Mouse (Mus musculus): ENCODE results near the gene Arfgef3. TPM values are rescaled to one million over a fixed set of nuclear protein-coding genes. Genes with fewer than 3 reads are reported as not detected.
A peak's percentile ranks its signal among the peaks of the same experiment; 100 is the strongest.

Gene Arfgef3
- polyA plus RNA-seq, 1 experiment: 6.3 TPM

DNA sequence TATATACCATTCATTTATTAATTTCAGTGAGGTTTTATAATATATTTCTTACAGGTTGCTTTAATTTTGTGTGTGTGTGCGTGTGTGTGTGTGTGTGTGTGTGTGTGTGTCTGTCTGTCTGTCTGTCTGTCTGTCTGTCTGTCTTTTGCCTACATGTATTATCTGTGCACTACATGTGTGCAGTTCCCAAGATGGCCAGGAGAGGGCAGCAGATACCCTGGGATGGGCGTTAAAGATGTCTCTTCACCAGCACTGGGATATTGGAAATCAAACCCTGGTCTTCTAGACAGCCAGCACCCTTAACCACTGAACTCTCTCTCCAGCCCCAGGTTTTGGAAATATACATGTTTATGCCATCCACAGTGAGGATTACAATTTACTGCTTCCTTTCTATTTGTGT, 16.5 kb upstream of the Arfgef3 start:
- TF ChIP-seq CTCF (IDR thresholded peaks at IDR 0.05; ENCODE audit: control insufficient read depth, insufficient read depth, insufficient replicate concordance, low read depth, low read length) (peak; percentile 63; the same call in 1 of the 2 replicates), POLR2A (IDR thresholded peaks at IDR 0.05; ENCODE audit: control insufficient read depth, low read depth, low read length) (no peak)

DNA sequence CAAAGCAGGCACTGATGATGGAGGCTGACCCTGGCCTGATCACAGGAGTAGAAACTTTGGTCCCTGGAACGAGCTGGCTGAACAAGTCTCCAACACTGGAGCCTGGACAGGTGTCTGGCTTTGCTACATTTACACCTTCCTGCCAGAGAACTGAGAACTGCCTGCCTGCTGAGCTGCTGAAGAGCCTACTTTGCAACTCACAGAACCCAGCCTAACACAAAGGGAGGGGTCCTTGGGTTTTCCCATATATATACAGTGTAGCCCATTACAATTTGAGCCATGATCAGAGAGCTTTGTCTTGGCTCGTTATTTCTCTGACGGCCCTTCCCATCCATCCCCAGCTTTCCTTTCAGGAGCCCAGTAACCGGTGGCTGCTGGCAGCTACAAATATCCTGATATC, 6.3 kb upstream of the Arfgef3 start:
- no peak overlapping the region for H3K4me3 ChIP-seq (ENCODE audit: control insufficient read depth, low read depth, low read length)
- H3K4me1 ChIP-seq (ENCODE audit: control insufficient read depth, insufficient read depth, low read length): no peaks in the 10 kb centered on the region
- no peak for TF ChIP-seq POLR2A (IDR thresholded peaks at IDR 0.05; ENCODE audit: control insufficient read depth, low read depth, low read length)
- no peak for TF ChIP-seq CTCF (IDR thresholded peaks at IDR 0.05; ENCODE audit: control insufficient read depth, insufficient read depth, insufficient replicate concordance, low read depth, low read length)
- H3K36me3 ChIP-seq (ENCODE audit: control insufficient read depth, insufficient read depth, low read length): no peaks in the 10 kb centered on the region
- H3K27me3 ChIP-seq (ENCODE audit: control insufficient read depth, insufficient read depth, low read length): no peaks in the 10 kb centered on the region
- no peak overlapping the region for H3K27ac ChIP-seq (ENCODE audit: control insufficient read depth, insufficient read depth, low read depth, low read length)

More for the DNA sequence above, 16.5 kb upstream of the Arfgef3 start:
- H3K36me3 ChIP-seq (ENCODE audit: control insufficient read depth, insufficient read depth, low read length): no peaks in the 10 kb centered on the region
- no peak overlapping the region for H3K27ac ChIP-seq (ENCODE audit: control insufficient read depth, insufficient read depth, low read depth, low read length)
- H3K27me3 ChIP-seq (ENCODE audit: control insufficient read depth, insufficient read depth, low read length): no peaks in the 10 kb centered on the region
- no peak overlapping the region for H3K4me3 ChIP-seq (ENCODE audit: control insufficient read depth, low read depth, low read length)
- no peaks in the 10 kb centered on the region for H3K4me1 ChIP-seq (ENCODE audit: control insufficient read depth, insufficient read depth, low read length)

DNA sequence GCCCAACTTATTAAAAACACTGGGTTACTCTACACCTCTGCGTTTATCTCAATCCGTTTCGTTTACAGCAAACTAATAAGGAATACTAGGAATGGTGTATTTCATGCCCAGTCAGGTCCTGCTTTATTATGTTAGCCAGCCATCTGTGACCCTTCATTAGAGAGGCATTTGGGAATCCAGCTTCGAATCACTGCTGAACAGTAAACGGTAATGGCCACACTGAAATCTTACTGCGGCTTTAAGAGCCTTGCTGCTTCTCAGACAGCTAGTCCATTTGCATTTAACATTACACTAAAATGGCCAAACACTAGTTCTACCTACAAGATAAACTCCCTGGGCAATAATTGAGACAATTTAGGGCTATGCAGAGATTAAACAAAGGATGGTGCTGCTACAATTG, 1.7 kb downstream of the Arfgef3 start:
- TF ChIP-seq POLR2A (IDR thresholded peaks at IDR 0.05; ENCODE audit: control insufficient read depth, low read depth, low read length) (no peak), CTCF (IDR thresholded peaks at IDR 0.05; ENCODE audit: control insufficient read depth, insufficient read depth, insufficient replicate concordance, low read depth, low read length) (no peak)
- Histone ChIP-seq H3K27ac (ENCODE audit: control insufficient read depth, insufficient read depth, low read depth, low read length) (no peak overlapping the region), H3K27me3 (ENCODE audit: control insufficient read depth, insufficient read depth, low read length) (no peaks in the 10 kb centered on the region), H3K4me3 (ENCODE audit: control insufficient read depth, low read depth, low read length) (no peak overlapping the region), H3K36me3 (ENCODE audit: control insufficient read depth, insufficient read depth, low read length) (no peaks in the 10 kb centered on the region), H3K4me1 (ENCODE audit: control insufficient read depth, insufficient read depth, low read length) (no peaks in the 10 kb centered on the region; the same call in 1 of the 2 replicates)

DNA sequence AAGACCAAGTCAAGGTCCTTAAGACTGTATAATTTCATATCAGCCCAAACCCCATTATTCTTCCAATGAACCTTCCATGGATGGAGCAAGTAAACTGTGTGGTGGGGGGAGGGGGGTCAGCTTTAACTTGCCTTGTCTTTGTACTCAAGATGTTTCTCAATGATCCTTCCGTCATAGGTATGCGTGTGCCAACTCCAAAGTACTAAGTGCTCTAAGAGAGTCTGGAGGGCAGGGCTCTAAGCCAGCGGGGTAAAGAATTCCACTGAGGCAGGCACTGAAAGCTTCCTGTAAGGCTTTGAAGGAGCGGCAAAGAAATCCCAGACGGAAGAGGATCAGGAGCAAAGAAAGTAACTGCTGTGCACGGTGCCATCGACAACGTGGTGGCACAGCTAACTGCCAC, 2.7 kb downstream of the Arfgef3 start:
- TF ChIP-seq CTCF (IDR thresholded peaks at IDR 0.05; ENCODE audit: control insufficient read depth, insufficient read depth, insufficient replicate concordance, low read depth, low read length) (no peak), POLR2A (IDR thresholded peaks at IDR 0.05; ENCODE audit: control insufficient read depth, low read depth, low read length) (no peak)
- Histone ChIP-seq H3K27ac (ENCODE audit: control insufficient read depth, insufficient read depth, low read depth, low read length) (no peak overlapping the region), H3K36me3 (ENCODE audit: control insufficient read depth, insufficient read depth, low read length) (no peaks in the 10 kb centered on the region), H3K27me3 (ENCODE audit: control insufficient read depth, insufficient read depth, low read length) (no peaks in the 10 kb centered on the region), H3K4me1 (ENCODE audit: control insufficient read depth, insufficient read depth, low read length) (no peaks in the 10 kb centered on the region; the same call in 1 of the 2 replicates), H3K4me3 (ENCODE audit: control insufficient read depth, low read depth, low read length) (no peak overlapping the region)

DNA sequence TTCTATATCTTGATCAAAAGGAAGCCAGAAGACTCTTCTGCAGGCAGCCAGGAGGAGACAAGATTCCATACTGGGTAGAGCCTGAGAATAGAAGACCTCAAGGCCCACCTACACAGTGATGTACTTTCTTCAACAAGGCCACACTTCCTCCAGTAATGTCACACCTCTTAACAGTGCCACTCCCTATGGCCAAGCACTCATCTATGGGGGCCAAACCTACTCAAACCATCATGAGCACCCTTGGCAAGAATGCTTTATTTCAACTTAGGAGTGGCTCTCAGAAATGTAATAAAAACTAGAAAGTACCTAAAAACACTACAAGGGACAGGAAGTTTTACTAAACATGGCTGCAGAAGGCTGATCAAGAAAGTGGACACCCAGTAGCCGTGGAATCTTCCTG, 15.2 kb downstream of the Arfgef3 start:
- Histone ChIP-seq H3K4me3 (ENCODE audit: control insufficient read depth, low read depth, low read length) (no peak overlapping the region), H3K4me1 (ENCODE audit: control insufficient read depth, insufficient read depth, low read length) (no peaks in the 10 kb centered on the region)

DNA sequence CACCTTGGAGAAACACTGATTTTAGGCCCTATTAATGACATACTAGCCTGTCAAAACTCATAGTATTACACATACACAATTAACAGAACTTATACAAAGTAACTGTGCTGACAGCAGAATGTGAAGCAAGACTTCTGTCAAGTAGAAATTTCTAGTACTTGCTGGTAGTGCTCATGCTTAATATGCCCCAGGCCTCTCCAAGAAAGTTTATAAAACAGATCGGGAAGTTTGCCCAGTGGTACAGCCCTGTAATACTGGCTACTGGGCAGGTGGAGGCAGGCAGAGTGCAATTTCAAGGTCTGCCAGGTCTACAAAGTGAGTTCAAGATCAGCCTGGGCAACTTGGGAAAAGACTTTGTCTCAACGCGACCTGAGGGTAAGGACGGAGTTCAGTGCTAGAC, 32.3 kb downstream of the Arfgef3 start:
- Histone ChIP-seq H3K27me3 (ENCODE audit: control insufficient read depth, insufficient read depth, low read length) (no peaks in the 10 kb centered on the region), H3K27ac (ENCODE audit: control insufficient read depth, insufficient read depth, low read depth, low read length) (no peak overlapping the region), H3K36me3 (ENCODE audit: control insufficient read depth, insufficient read depth, low read length) (no peaks in the 10 kb centered on the region), H3K4me3 (ENCODE audit: control insufficient read depth, low read depth, low read length) (no peak overlapping the region), H3K4me1 (ENCODE audit: control insufficient read depth, insufficient read depth, low read length) (no peaks in the 10 kb centered on the region)
- TF ChIP-seq CTCF (IDR thresholded peaks at IDR 0.05; ENCODE audit: control insufficient read depth, insufficient read depth, insufficient replicate concordance, low read depth, low read length) (no peak), POLR2A (IDR thresholded peaks at IDR 0.05; ENCODE audit: control insufficient read depth, low read depth, low read length) (no peak)

More for the DNA sequence above, 15.2 kb downstream of the Arfgef3 start:
- TF ChIP-seq CTCF (IDR thresholded peaks at IDR 0.05; ENCODE audit: control insufficient read depth, insufficient read depth, insufficient replicate concordance, low read depth, low read length) (no peak), POLR2A (IDR thresholded peaks at IDR 0.05; ENCODE audit: control insufficient read depth, low read depth, low read length) (no peak)
- no peak overlapping the region for H3K27ac ChIP-seq (ENCODE audit: control insufficient read depth, insufficient read depth, low read depth, low read length)
- no peaks in the 10 kb centered on the region for H3K36me3 ChIP-seq (ENCODE audit: control insufficient read depth, insufficient read depth, low read length)
- no peaks in the 10 kb centered on the region for H3K27me3 ChIP-seq (ENCODE audit: control insufficient read depth, insufficient read depth, low read length)

DNA sequence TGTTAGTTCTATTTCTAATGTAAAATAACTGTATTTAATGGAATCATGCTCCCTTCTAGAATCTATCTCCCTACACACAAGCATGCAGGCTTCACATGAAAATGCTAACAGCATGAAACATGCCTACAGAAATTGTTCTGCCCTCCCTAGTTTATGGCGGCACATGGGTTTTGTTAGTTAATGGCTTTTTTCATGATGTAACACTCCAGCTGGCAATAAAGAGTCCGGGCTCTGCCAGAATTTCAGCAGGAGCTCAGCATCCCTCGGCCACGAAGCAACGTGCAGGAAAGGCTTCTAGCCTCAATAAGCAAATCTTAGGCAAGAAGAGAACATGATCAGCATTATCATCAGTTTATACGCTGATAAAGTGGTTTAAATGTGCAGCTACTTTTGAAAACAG, 32.8 kb downstream of the Arfgef3 start:
- H3K27ac ChIP-seq (ENCODE audit: control insufficient read depth, insufficient read depth, low read depth, low read length): no peak overlapping the region
- TF ChIP-seq CTCF (IDR thresholded peaks at IDR 0.05; ENCODE audit: control insufficient read depth, insufficient read depth, insufficient replicate concordance, low read depth, low read length) (no peak), POLR2A (IDR thresholded peaks at IDR 0.05; ENCODE audit: control insufficient read depth, low read depth, low read length) (no peak)
- no peaks in the 10 kb centered on the region for H3K36me3 ChIP-seq (ENCODE audit: control insufficient read depth, insufficient read depth, low read length)
- H3K4me3 ChIP-seq (ENCODE audit: control insufficient read depth, low read depth, low read length): no peak overlapping the region
- no peaks in the 10 kb centered on the region for H3K27me3 ChIP-seq (ENCODE audit: control insufficient read depth, insufficient read depth, low read length)
- no peaks in the 10 kb centered on the region for H3K4me1 ChIP-seq (ENCODE audit: control insufficient read depth, insufficient read depth, low read length)

DNA sequence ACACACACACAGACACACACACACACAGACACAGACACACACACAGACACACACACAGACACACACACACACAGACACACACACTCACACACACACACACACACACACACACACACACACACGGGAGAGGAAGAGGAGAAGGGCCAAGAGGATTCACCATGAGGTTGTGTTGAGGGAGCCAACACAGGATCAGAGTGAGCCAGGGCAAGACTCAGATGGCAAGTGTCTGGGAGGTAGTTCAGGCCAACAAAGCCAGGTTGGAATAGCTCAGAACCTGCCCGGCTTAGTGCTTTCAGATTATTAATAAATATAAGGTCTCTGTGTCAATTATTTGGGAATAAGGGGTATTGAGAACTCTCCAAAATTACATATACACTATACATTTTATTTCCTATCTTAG, 33.9 kb downstream of the Arfgef3 start:
- no peaks in the 10 kb centered on the region for H3K36me3 ChIP-seq (ENCODE audit: control insufficient read depth, insufficient read depth, low read length)
- H3K4me3 ChIP-seq (ENCODE audit: control insufficient read depth, low read depth, low read length): no peak overlapping the region
- TF ChIP-seq POLR2A (IDR thresholded peaks at IDR 0.05; ENCODE audit: control insufficient read depth, low read depth, low read length) (no peak), CTCF (IDR thresholded peaks at IDR 0.05; ENCODE audit: control insufficient read depth, insufficient read depth, insufficient replicate concordance, low read depth, low read length) (no peak)
- no peaks in the 10 kb centered on the region for H3K4me1 ChIP-seq (ENCODE audit: control insufficient read depth, insufficient read depth, low read length)
- no peak overlapping the region for H3K27ac ChIP-seq (ENCODE audit: control insufficient read depth, insufficient read depth, low read depth, low read length)
- H3K27me3 ChIP-seq (ENCODE audit: control insufficient read depth, insufficient read depth, low read length): no peaks in the 10 kb centered on the region

Measured in testis, adult 2 months (tissue).